Mouse (Mus musculus): Measurements from ENCODE around the gene Xpnpep1. TPM values are rescaled to one million over a fixed set of nuclear protein-coding genes. Genes with fewer than 3 reads are reported as not detected.

Xpnpep1 gene
- polyA plus RNA-seq, 1 experiment from 2014 or later, result 112 TPM

DNA sequence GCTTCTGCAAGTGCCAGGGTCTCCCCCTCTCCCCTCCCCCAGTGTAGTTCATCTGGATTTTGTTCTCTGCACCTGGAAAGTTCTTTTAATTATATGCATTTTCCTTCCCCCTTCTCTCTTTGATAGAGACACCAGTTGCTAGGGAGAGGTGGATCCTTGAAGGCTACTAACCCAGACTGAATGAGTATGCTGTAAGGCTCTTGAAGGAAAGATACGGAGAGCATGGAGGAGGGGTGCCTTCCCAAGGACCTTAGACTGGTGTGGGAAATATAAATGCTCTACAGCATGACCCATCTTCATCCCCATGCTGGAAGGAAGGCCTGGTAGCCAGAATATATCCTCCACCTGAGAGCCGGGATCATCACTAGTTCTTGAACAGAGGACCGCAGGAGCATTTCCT is 41.3 kb upstream of the Xpnpep1 start:
- no peak overlapping the region for H3K4me2 ChIP-seq (replicated peaks; ENCODE audit: low read depth, low read length)
- ATAC-seq (no peak), DNase-seq (ENCODE audit: low spot score) (no peak)
- TF ChIP-seq CTCF (IDR thresholded peaks at IDR 0.05) (no peak), EP300 (IDR thresholded peaks at IDR 0.05) (no peak)
- H3K27me3 ChIP-seq (replicated peaks; ENCODE audit: insufficient read depth, low read length), result no peaks in the 10 kb centered on the region
- H3K9me3 ChIP-seq (ENCODE audit: low read length), result no peaks in the 10 kb centered on the region
- H3K4me1 ChIP-seq (ENCODE audit: insufficient read depth, low read depth, low read length), result peaks cover 7% of the 10 kb centered on the region; the same call in 1 of the 2 replicates
- H3K4me3 ChIP-seq (ENCODE audit: low read depth, low read length), result no peak overlapping the region
- no peaks in the 10 kb centered on the region for H3K36me3 ChIP-seq (ENCODE audit: insufficient read depth, low read length)
- H3K27ac ChIP-seq (ENCODE audit: low read length), result no peak overlapping the region
- 70% methylated on average over 3 of the region's 3 CpGs for WGBS
- H3K9ac ChIP-seq (replicated peaks; ENCODE audit: low read depth), result no peak overlapping the region

- ATAC-seq (no peak), DNase-seq (ENCODE audit: low spot score) (no peak)
- no peak for TF ChIP-seq CTCF (IDR thresholded peaks at IDR 0.05)
- TF ChIP-seq EP300 (IDR thresholded peaks at IDR 0.05), result no peak
- Histone ChIP-seq H3K36me3 (ENCODE audit: insufficient read depth, low read length) (no peaks in the 10 kb centered on the region), H3K9me3 (ENCODE audit: low read length) (no peaks in the 10 kb centered on the region), H3K27ac (ENCODE audit: low read length) (no peak overlapping the region), H3K4me3 (ENCODE audit: low read depth, low read length) (no peak overlapping the region), H3K27me3 (replicated peaks; ENCODE audit: insufficient read depth, low read length) (no peaks in the 10 kb centered on the region), H3K9ac (replicated peaks; ENCODE audit: low read depth) (no peak overlapping the region), H3K4me2 (replicated peaks; ENCODE audit: low read depth, low read length) (no peak overlapping the region), H3K4me1 (ENCODE audit: insufficient read depth, low read depth, low read length) (peaks cover 8% of the 10 kb centered on the region; the same call in 1 of the 2 replicates)
- WGBS, result 39% methylated on average over 6 of the region's 6 CpGs
These were observed 40.9 kb upstream of the Xpnpep1 start for GRCm38 (mm10) chr19:53080921-53081320.

DNA sequence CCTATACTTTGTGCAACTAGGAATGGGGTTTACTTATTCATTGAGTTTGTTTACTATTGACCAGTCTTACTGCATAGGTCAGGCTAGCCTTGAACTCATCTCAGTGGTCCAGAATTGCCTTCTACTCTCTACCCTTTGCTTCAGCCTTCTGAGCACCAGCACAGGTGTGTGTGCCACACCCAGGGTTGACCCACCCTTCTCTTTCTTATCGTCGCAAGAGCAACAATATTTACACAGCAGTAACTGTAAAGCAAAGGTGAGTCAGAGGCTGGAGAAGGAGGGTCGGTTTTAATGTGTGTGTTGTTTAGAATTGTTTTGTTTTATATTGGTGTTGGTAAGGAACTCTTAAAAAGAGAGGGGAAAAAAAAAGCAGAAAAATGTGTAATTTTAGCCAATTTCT is 40.5 kb upstream of the Xpnpep1 start:
- H3K4me3 ChIP-seq (ENCODE audit: low read depth, low read length), result no peak overlapping the region
- peak; percentile 67 for DNase-seq (ENCODE audit: low spot score)
- 37% methylated on average over 3 of the region's 3 CpGs for WGBS
- no peak for ATAC-seq
- H3K4me1 ChIP-seq (ENCODE audit: insufficient read depth, low read depth, low read length), result peaks cover 12% of the 10 kb centered on the region; the same call in 1 of the 2 replicates
- no peak; the same call in 1 of the 2 replicates for TF ChIP-seq EP300 (IDR thresholded peaks at IDR 0.05)
- no peaks in the 10 kb centered on the region for H3K36me3 ChIP-seq (ENCODE audit: insufficient read depth, low read length)
- no peaks in the 10 kb centered on the region for H3K27me3 ChIP-seq (replicated peaks; ENCODE audit: insufficient read depth, low read length)
- H3K9ac ChIP-seq (replicated peaks; ENCODE audit: low read depth), result no peak overlapping the region
- no peaks in the 10 kb centered on the region for H3K9me3 ChIP-seq (ENCODE audit: low read length)
- no peak overlapping the region for H3K27ac ChIP-seq (ENCODE audit: low read length)
- no peak overlapping the region for H3K4me2 ChIP-seq (replicated peaks; ENCODE audit: low read depth, low read length)

DNA sequence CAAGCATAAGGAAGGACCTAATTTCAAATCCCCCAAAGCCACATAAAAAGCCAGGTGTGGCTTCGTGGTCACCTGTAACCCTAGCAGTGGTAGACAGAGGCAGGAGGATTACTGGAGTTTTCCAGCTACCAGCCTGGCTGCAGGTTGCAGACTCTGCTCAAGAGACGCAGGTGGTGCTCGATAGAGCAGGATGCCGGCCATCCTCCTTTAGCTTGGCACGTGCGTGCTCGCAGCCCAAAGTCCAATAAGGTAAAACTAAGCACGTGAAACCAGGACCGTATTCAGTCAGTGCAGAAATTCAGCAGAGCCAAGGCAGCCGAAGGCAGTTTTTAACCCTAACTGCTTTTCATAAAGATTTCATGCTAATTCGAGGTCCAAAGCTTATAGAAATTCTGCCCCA is 40.0 kb upstream of the Xpnpep1 start:
- H3K4me2 ChIP-seq (replicated peaks; ENCODE audit: low read depth, low read length), result no peak overlapping the region
- H3K27ac ChIP-seq (ENCODE audit: low read length), result no peak overlapping the region
- H3K9ac ChIP-seq (replicated peaks; ENCODE audit: low read depth), result no peak overlapping the region
- 76% methylated on average over 11 of the region's 11 CpGs for WGBS
- H3K36me3 ChIP-seq (ENCODE audit: insufficient read depth, low read length), result no peaks in the 10 kb centered on the region
- no peaks in the 10 kb centered on the region for H3K9me3 ChIP-seq (ENCODE audit: low read length)
- H3K27me3 ChIP-seq (replicated peaks; ENCODE audit: insufficient read depth, low read length), result no peaks in the 10 kb centered on the region
- H3K4me1 ChIP-seq (ENCODE audit: insufficient read depth, low read depth, low read length), result peaks cover 15% of the 10 kb centered on the region; the same call in 1 of the 2 replicates
- TF ChIP-seq EP300 (IDR thresholded peaks at IDR 0.05) (no peak), CTCF (IDR thresholded peaks at IDR 0.05) (no peak)
- DNase-seq (ENCODE audit: low spot score) (no peak), ATAC-seq (no peak)
- H3K4me3 ChIP-seq (ENCODE audit: low read depth, low read length), result no peak overlapping the region

- no peak for ATAC-seq
- Histone ChIP-seq H3K27me3 (replicated peaks; ENCODE audit: insufficient read depth, low read length) (no peaks in the 10 kb centered on the region), H3K4me1 (ENCODE audit: insufficient read depth, low read depth, low read length) (peaks cover 11% of the 10 kb centered on the region; the same call in 1 of the 2 replicates)
These were observed 38.5 kb upstream of the Xpnpep1 start for GRCm38 (mm10) chr19:53078271-53079085.

DNA sequence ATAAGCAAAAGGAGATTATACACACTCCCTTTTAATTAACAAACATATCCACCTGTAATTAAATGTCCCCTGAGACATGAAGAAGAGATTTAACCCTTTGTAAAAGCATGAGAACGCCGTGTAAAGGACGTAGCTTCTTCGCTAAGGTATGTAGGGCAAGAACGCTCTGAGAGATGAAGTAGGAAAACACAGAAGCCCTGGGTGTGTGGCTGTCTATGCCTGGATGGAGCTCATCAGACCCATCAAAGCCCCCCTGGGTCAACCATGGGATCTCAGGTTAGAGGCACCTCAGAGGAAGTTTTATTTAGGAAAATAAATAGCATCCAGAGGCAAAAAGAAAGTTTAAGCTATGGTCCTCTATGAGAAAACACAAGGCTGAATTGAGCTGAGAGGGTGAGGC is 37.3 kb upstream of the Xpnpep1 start:
- Histone ChIP-seq H3K9ac (replicated peaks; ENCODE audit: low read depth) (no peak overlapping the region), H3K4me2 (replicated peaks; ENCODE audit: low read depth, low read length) (no peak overlapping the region), H3K4me3 (ENCODE audit: low read depth, low read length) (no peak overlapping the region), H3K9me3 (ENCODE audit: low read length) (no peaks in the 10 kb centered on the region), H3K36me3 (ENCODE audit: insufficient read depth, low read length) (no peaks in the 10 kb centered on the region), H3K27me3 (replicated peaks; ENCODE audit: insufficient read depth, low read length) (no peaks in the 10 kb centered on the region), H3K4me1 (ENCODE audit: insufficient read depth, low read depth, low read length) (peaks cover 11% of the 10 kb centered on the region; the same call in 1 of the 2 replicates), H3K27ac (ENCODE audit: low read length) (no peak overlapping the region)
- no peak for ATAC-seq
- TF ChIP-seq CTCF (IDR thresholded peaks at IDR 0.05), result no peak
- TF ChIP-seq EP300 (IDR thresholded peaks at IDR 0.05), result no peak
- 58% methylated on average over 5 of the region's 5 CpGs for whole genome bisulfite sequencing
- DNase-seq (ENCODE audit: low spot score), result no peak

More at GRCm38 (mm10) chr19:53078271-53079085, 38.5 kb upstream of the Xpnpep1 start:
- H3K9ac ChIP-seq (replicated peaks; ENCODE audit: low read depth), result no peak overlapping the region
- no peak for DNase-seq (ENCODE audit: low spot score)
- H3K4me3 ChIP-seq (ENCODE audit: low read depth, low read length), result no peak overlapping the region
- H3K27ac ChIP-seq (ENCODE audit: low read length), result no peak overlapping the region
- H3K4me2 ChIP-seq (replicated peaks; ENCODE audit: low read depth, low read length), result no peak overlapping the region
- H3K36me3 ChIP-seq (ENCODE audit: insufficient read depth, low read length), result no peaks in the 10 kb centered on the region
- WGBS, result 60% methylated on average over 9 of the region's 9 CpGs
- H3K9me3 ChIP-seq (ENCODE audit: low read length), result no peaks in the 10 kb centered on the region
- TF ChIP-seq CTCF (IDR thresholded peaks at IDR 0.05) (no peak), EP300 (IDR thresholded peaks at IDR 0.05) (no peak)

Data from lung, postnatal 0 days (tissue).